Mouse (Mus musculus): ENCODE data around the gene Rbm44. TPM values are rescaled to one million over a fixed set of nuclear protein-coding genes. Genes with fewer than 3 reads are reported as not detected.
A peak's percentile ranks its signal among the peaks of the same experiment; 100 is the strongest.

The Rbm44 gene
- polyA plus RNA-seq, 1 experiment from 2014 or later, result 0.15 TPM

GRCm38 (mm10) chr1:91166798-91167197 lies 21.9 kb downstream of the Rbm44 start:
- DNase-seq (ENCODE audit: low spot score) (no peak), ATAC-seq (ENCODE audit: low FRiP score, low TSS enrichment) (no peak)
- no peaks in the 10 kb centered on the region for H3K4me1 ChIP-seq (replicated peaks; ENCODE audit: control insufficient read depth, insufficient read depth)
- no peak overlapping the region for H3K4me2 ChIP-seq (replicated peaks; ENCODE audit: low read depth)
- no peaks in the 10 kb centered on the region for H3K36me3 ChIP-seq (ENCODE audit: control insufficient read depth, insufficient read depth, low read length)
- no peaks in the 10 kb centered on the region for H3K27me3 ChIP-seq (ENCODE audit: control insufficient read depth, insufficient read depth, low read length)
- no peaks in the 10 kb centered on the region for H3K9me3 ChIP-seq (ENCODE audit: control insufficient read depth, low read length)
- H3K4me3 ChIP-seq (ENCODE audit: low read depth, low read length), result no peak overlapping the region
- no peak overlapping the region for H3K9ac ChIP-seq (ENCODE audit: low read length)
- 85% methylated on average over 6 of the region's 6 CpGs for WGBS
- no peak for TF ChIP-seq EP300 (optimal IDR thresholded peaks at IDR 0.05)
- no peak for TF ChIP-seq CTCF (IDR thresholded peaks at IDR 0.05; ENCODE audit: low read depth)
- H3K27ac ChIP-seq (replicated peaks), result no peak overlapping the region

- Histone ChIP-seq H3K9ac (ENCODE audit: low read length) (no peak overlapping the region), H3K36me3 (ENCODE audit: control insufficient read depth, insufficient read depth, low read length) (no peaks in the 10 kb centered on the region), H3K27ac (replicated peaks) (no peak overlapping the region), H3K9me3 (ENCODE audit: control insufficient read depth, low read length) (no peaks in the 10 kb centered on the region), H3K4me1 (replicated peaks; ENCODE audit: control insufficient read depth, insufficient read depth) (no peaks in the 10 kb centered on the region), H3K27me3 (ENCODE audit: control insufficient read depth, insufficient read depth, low read length) (no peaks in the 10 kb centered on the region), H3K4me3 (ENCODE audit: low read depth, low read length) (no peak overlapping the region), H3K4me2 (replicated peaks; ENCODE audit: low read depth) (no peak overlapping the region)
- no peak for DNase-seq (ENCODE audit: low spot score)
- no peak for ATAC-seq (ENCODE audit: low FRiP score, low TSS enrichment)
- 79% methylated on average over 4 of the region's 4 CpGs for WGBS
- TF ChIP-seq EP300 (optimal IDR thresholded peaks at IDR 0.05), result no peak
- no peak for TF ChIP-seq CTCF (IDR thresholded peaks at IDR 0.05; ENCODE audit: low read depth)
Observed at GRCm38 (mm10) chr1:91169157-91169556, 24.3 kb downstream of the Rbm44 start.

- no peak for TF ChIP-seq CTCF (IDR thresholded peaks at IDR 0.05; ENCODE audit: low read depth)
- no peak for TF ChIP-seq EP300 (optimal IDR thresholded peaks at IDR 0.05)
- WGBS, result 91% methylated on average over 5 of the region's 5 CpGs
- Histone ChIP-seq H3K4me1 (replicated peaks; ENCODE audit: control insufficient read depth, insufficient read depth) (peaks cover 4% of the 10 kb centered on the region), H3K4me3 (ENCODE audit: low read depth, low read length) (no peak overlapping the region), H3K27ac (replicated peaks) (no peak overlapping the region), H3K9ac (ENCODE audit: low read length) (no peak overlapping the region), H3K27me3 (ENCODE audit: control insufficient read depth, insufficient read depth, low read length) (no peaks in the 10 kb centered on the region), H3K36me3 (ENCODE audit: control insufficient read depth, insufficient read depth, low read length) (no peaks in the 10 kb centered on the region), H3K4me2 (replicated peaks; ENCODE audit: low read depth) (no peak overlapping the region), H3K9me3 (ENCODE audit: control insufficient read depth, low read length) (no peaks in the 10 kb centered on the region)
- DNase-seq (ENCODE audit: low spot score) (no peak), ATAC-seq (ENCODE audit: low FRiP score, low TSS enrichment) (no peak)
Observed at GRCm38 (mm10) chr1:91174796-91175195, 29.9 kb downstream of the Rbm44 start.

GRCm38 (mm10) chr1:91176026-91176425 lies 31.1 kb downstream of the Rbm44 start:
- no peak overlapping the region for H3K27ac ChIP-seq (replicated peaks)
- H3K4me1 ChIP-seq (replicated peaks; ENCODE audit: control insufficient read depth, insufficient read depth), result peaks cover 7% of the 10 kb centered on the region
- no peak overlapping the region for H3K4me3 ChIP-seq (ENCODE audit: low read depth, low read length)
- WGBS, result 56% methylated on average over 3 of the region's 3 CpGs
- H3K36me3 ChIP-seq (ENCODE audit: control insufficient read depth, insufficient read depth, low read length), result no peaks in the 10 kb centered on the region
- no peak for DNase-seq (ENCODE audit: low spot score)
- no peak for ATAC-seq (ENCODE audit: low FRiP score, low TSS enrichment)
- no peak overlapping the region for H3K4me2 ChIP-seq (replicated peaks; ENCODE audit: low read depth)
- H3K9ac ChIP-seq (ENCODE audit: low read length), result no peak overlapping the region
- no peak for TF ChIP-seq EP300 (optimal IDR thresholded peaks at IDR 0.05)
- no peak for TF ChIP-seq CTCF (IDR thresholded peaks at IDR 0.05; ENCODE audit: low read depth)
- H3K9me3 ChIP-seq (ENCODE audit: control insufficient read depth, low read length), result no peaks in the 10 kb centered on the region
- H3K27me3 ChIP-seq (ENCODE audit: control insufficient read depth, insufficient read depth, low read length), result no peaks in the 10 kb centered on the region

GRCm38 (mm10) chr1:91176871-91177270 lies 32.0 kb downstream of the Rbm44 start:
- no peak overlapping the region for H3K9ac ChIP-seq (ENCODE audit: low read length)
- DNase-seq (ENCODE audit: low spot score) (peak; percentile 8), ATAC-seq (ENCODE audit: low FRiP score, low TSS enrichment) (no peak)
- TF ChIP-seq EP300 (optimal IDR thresholded peaks at IDR 0.05) (no peak), CTCF (IDR thresholded peaks at IDR 0.05; ENCODE audit: low read depth) (no peak)
- no peak overlapping the region for H3K4me3 ChIP-seq (ENCODE audit: low read depth, low read length)
- peaks cover 7% of the 10 kb centered on the region for H3K4me1 ChIP-seq (replicated peaks; ENCODE audit: control insufficient read depth, insufficient read depth)
- no peaks in the 10 kb centered on the region for H3K9me3 ChIP-seq (ENCODE audit: control insufficient read depth, low read length)
- no peaks in the 10 kb centered on the region for H3K27me3 ChIP-seq (ENCODE audit: control insufficient read depth, insufficient read depth, low read length)
- H3K27ac ChIP-seq (replicated peaks), result no peak overlapping the region
- H3K36me3 ChIP-seq (ENCODE audit: control insufficient read depth, insufficient read depth, low read length), result no peaks in the 10 kb centered on the region
- no peak overlapping the region for H3K4me2 ChIP-seq (replicated peaks; ENCODE audit: low read depth)
- WGBS, result 80% methylated on average over 4 of the region's 4 CpGs

GRCm38 (mm10) chr1:91179086-91179485 lies 34.2 kb downstream of the Rbm44 start:
- 30% methylated on average over 5 of the region's 5 CpGs for WGBS
- H3K27me3 ChIP-seq (ENCODE audit: control insufficient read depth, insufficient read depth, low read length), result no peaks in the 10 kb centered on the region
- ATAC-seq (ENCODE audit: low FRiP score, low TSS enrichment) (peak; percentile 25; the same call in 1 of the 2 replicates), DNase-seq (ENCODE audit: low spot score) (peak; percentile 77)
- H3K4me3 ChIP-seq (ENCODE audit: low read depth, low read length), result no peak overlapping the region
- peaks cover 12% of the 10 kb centered on the region for H3K4me1 ChIP-seq (replicated peaks; ENCODE audit: control insufficient read depth, insufficient read depth)
- TF ChIP-seq EP300 (optimal IDR thresholded peaks at IDR 0.05) (no peak), CTCF (IDR thresholded peaks at IDR 0.05; ENCODE audit: low read depth) (peak; percentile 94)
- H3K9ac ChIP-seq (ENCODE audit: low read length), result no peak overlapping the region
- H3K9me3 ChIP-seq (ENCODE audit: control insufficient read depth, low read length), result no peaks in the 10 kb centered on the region
- H3K36me3 ChIP-seq (ENCODE audit: control insufficient read depth, insufficient read depth, low read length), result no peaks in the 10 kb centered on the region
- H3K27ac ChIP-seq (replicated peaks), result no peak overlapping the region
- peak overlapping the region; percentile 79 for H3K4me2 ChIP-seq (replicated peaks; ENCODE audit: low read depth)
